Comparison of ENCODE assay signal across 9 mouse cellular contexts in genomic region chr9:71895291-71895690, GRCm38 (mm10).
DNase-seq lines count a peak whose midpoint lies in the region; ATAC-seq and TF ChIP-seq lines count a peak whose summit lies in the region.
"Had no signal": no experiment of that assay in that cellular context is flagged by ENCODE, and none has a peak within 500 bp of the region (broad histone marks: within the 10 kb centered on the region; RNA-seq: fewer than 3 reads in every experiment).

No protein-coding gene starts in this region.

- no peaks in the 10 kb centered on the region for H3K9me3 ChIP-seq in embryonic facial prominence, embryonic 14.5 days (ENCODE audit: control insufficient read depth, low read length)
- H3K9me3 ChIP-seq in hindbrain, postnatal 0 days (ENCODE audit: low read length), result no peaks in the 10 kb centered on the region
- no peaks in the 10 kb centered on the region for H3K9me3 ChIP-seq in neural tube, embryonic 13.5 days

- H3K4me3 ChIP-seq in left cerebral cortex, adult 2 months, result peak overlapping the region; percentile 23; the same call in 1 of the 2 replicates
- peak overlapping the region; percentile 46 for H3K4me3 ChIP-seq in embryonic facial prominence, embryonic 14.5 days (ENCODE audit: low read depth, low read length)
- peak overlapping the region; percentile 42 for H3K4me3 ChIP-seq in hindbrain, postnatal 0 days (ENCODE audit: low read length)
- peak overlapping the region; percentile 43 for H3K4me3 ChIP-seq in neural tube, embryonic 13.5 days

- H3K4me2 ChIP-seq in embryonic facial prominence, embryonic 14.5 days (ENCODE audit: low read depth, low read length), result peak overlapping the region; percentile 61
- peak overlapping the region; percentile 55 for H3K4me2 ChIP-seq in hindbrain, postnatal 0 days (ENCODE audit: low read depth, low read length)
- peak overlapping the region; percentile 63 for H3K4me2 ChIP-seq in neural tube, embryonic 13.5 days

- H3K4me1 ChIP-seq in embryonic facial prominence, embryonic 14.5 days (ENCODE audit: control insufficient read depth, insufficient read depth, low read length), result peaks cover 34% of the 10 kb centered on the region
- H3K4me1 ChIP-seq in hindbrain, postnatal 0 days (ENCODE audit: insufficient read depth, low read length), result no peaks in the 10 kb centered on the region
- peaks cover 56% of the 10 kb centered on the region for H3K4me1 ChIP-seq in neural tube, embryonic 13.5 days (replicated peaks)

- DNase-seq in left cerebral cortex, adult 2 months (ENCODE audit: extremely low spot score in 1 of 2, low spot score in 2 of 2), result no peak
- DNase-seq in left cerebral cortex, postnatal 14 days (ENCODE audit: low spot score in 2 of 2), result no peak
- peak; percentile 92 for DNase-seq in embryonic facial prominence, embryonic 14.5 days (ENCODE audit: low spot score)
- peak; percentile 57 for DNase-seq in hindbrain, postnatal 0 days (ENCODE audit: low spot score)
- DNase-seq in urinary bladder, postnatal 25 days (ENCODE audit: low spot score), result no peak
- DNase-seq in kidney, adult 9 months, result no peak
- DNase-seq in layer of hippocampus, adult 9-10 months (ENCODE audit: low spot score), result no peak
- DNase-seq: layer of hippocampus, postnatal 36 days had no signal

- intact Hi-C loops in left cerebral cortex, adult 2 months (cut with DNase I), result no loop called here
- intact Hi-C loops in left cerebral cortex, postnatal 14 days (cut with DNase I), result no loop called here

- 0 out of 2 replicates have a peak overlapping the region, but pooled peaks have one; percentile 32 for H3K9ac ChIP-seq in embryonic facial prominence, embryonic 14.5 days (ENCODE audit: low read depth, low read length)
- H3K9ac ChIP-seq in hindbrain, postnatal 0 days (replicated peaks; ENCODE audit: low read length), result peak overlapping the region; percentile 25
- peak overlapping the region; percentile 56 for H3K9ac ChIP-seq in neural tube, embryonic 13.5 days

- WGBS in embryonic facial prominence, embryonic 14.5 days, result 18% methylated on average over 7 of the region's 7 CpGs
- WGBS in hindbrain, postnatal 0 days, result 14% methylated on average over 7 of the region's 7 CpGs
- 6% methylated on average over 7 of the region's 7 CpGs for WGBS in neural tube, embryonic 13.5 days

- no peaks in the 10 kb centered on the region for H3K36me3 ChIP-seq in embryonic facial prominence, embryonic 14.5 days (ENCODE audit: control insufficient read depth, insufficient read depth, low read length)
- H3K36me3 ChIP-seq in hindbrain, postnatal 0 days (ENCODE audit: insufficient read depth, low read length), result no peaks in the 10 kb centered on the region
- no peaks in the 10 kb centered on the region for H3K36me3 ChIP-seq in neural tube, embryonic 13.5 days

- ATAC-seq in embryonic facial prominence, embryonic 14.5 days (ENCODE audit: low read depth), result peak; percentile 51; the same call in 1 of the 2 replicates
- no peak for ATAC-seq in hindbrain, postnatal 0 days
- ATAC-seq in neural tube, embryonic 13.5 days (ENCODE audit: low read depth), result peak; percentile 52; the same call in 1 of the 2 replicates

- no peak for TF ChIP-seq CTCF in left cerebral cortex, adult 2 months (IDR thresholded peaks at IDR 0.05)
- no peak for TF ChIP-seq CTCF in hindbrain, postnatal 0 days (IDR thresholded peaks at IDR 0.05; ENCODE audit: low read depth)

- no peaks in the 10 kb centered on the region for H3K27me3 ChIP-seq in embryonic facial prominence, embryonic 14.5 days (replicated peaks; ENCODE audit: control insufficient read depth, insufficient read depth, low read length)
- H3K27me3 ChIP-seq in hindbrain, postnatal 0 days (ENCODE audit: insufficient read depth, low read length), result no peaks in the 10 kb centered on the region
- no peaks in the 10 kb centered on the region for H3K27me3 ChIP-seq in neural tube, embryonic 13.5 days

- no peak overlapping the region; the same call in 1 of the 2 replicates for H3K27ac ChIP-seq in left cerebral cortex, adult 2 months
- H3K27ac ChIP-seq in embryonic facial prominence, embryonic 14.5 days (replicated peaks; ENCODE audit: low read depth, low read length), result peak overlapping the region; percentile 89
- no peak overlapping the region for H3K27ac ChIP-seq in hindbrain, postnatal 0 days
- peak overlapping the region; percentile 70 for H3K27ac ChIP-seq in neural tube, embryonic 13.5 days (replicated peaks)

Comparison
In these comparisons a context has a peak if more than half of its experiments do, and no peak if none do; other contexts are left out.
1. DNase-seq: peak in embryonic facial prominence, embryonic 14.5 days (single experiment) and hindbrain, postnatal 0 days (single experiment); none in left cerebral cortex, adult 2 months (0 of 2), left cerebral cortex, postnatal 14 days (0 of 2), urinary bladder, postnatal 25 days (single experiment), kidney, adult 9 months (single experiment) and layer of hippocampus, adult 9-10 months (single experiment).
2. H3K27ac ChIP-seq: peak in embryonic facial prominence, embryonic 14.5 days (single experiment) and neural tube, embryonic 13.5 days (single experiment); none in left cerebral cortex, adult 2 months (single experiment) and hindbrain, postnatal 0 days (single experiment).
3. Peak in every context shown above with its lines, with median percentiles within 50 percentile points of each other: H3K4me3 ChIP-seq, H3K4me2 ChIP-seq and H3K9ac ChIP-seq.